Mouse (Mus musculus) liver (tissue): Measurements from ENCODE around the gene Ccdc134.

ENCODE experiments used
- DNase-seq: peaks from one replicate; pipeline ENCODE4 v3.0.0-alpha.2; 2020; ENCODE audit warnings: mixed read lengths

The Ccdc134 gene

GRCm38 (mm10) chr15:82175091-82175490 is 47.4 kb downstream of the Ccdc134 start:
- no peak for DNase-seq

- no peak for DNase-seq
Measured at GRCm38 (mm10) chr15:82177743-82178290, 50.1 kb downstream of the Ccdc134 start.

- DNase-seq = no peak
Measured at GRCm38 (mm10) chr15:82181131-82181530, 53.4 kb downstream of the Ccdc134 start.

- no peak for DNase-seq
Measured at GRCm38 (mm10) chr15:82182311-82182710, 54.6 kb downstream of the Ccdc134 start.

- DNase-seq = no peak
Measured at GRCm38 (mm10) chr15:82183596-82183995, 55.9 kb downstream of the Ccdc134 start.

GRCm38 (mm10) chr15:82184183-82184582 is 56.5 kb downstream of the Ccdc134 start:
- DNase-seq = peak; percentile 91

GRCm38 (mm10) chr15:82184656-82185055 is 56.9 kb downstream of the Ccdc134 start:
- no peak for DNase-seq

GRCm38 (mm10) chr15:82185062-82185783 is 57.5 kb downstream of the Ccdc134 start:
- DNase-seq = peak; percentile 72

GRCm38 (mm10) chr15:82186131-82186530 is 58.4 kb downstream of the Ccdc134 start:
- peak; percentile 79 for DNase-seq

- DNase-seq = peak; percentile 59
Measured at GRCm38 (mm10) chr15:82186931-82187330, 59.2 kb downstream of the Ccdc134 start.

GRCm38 (mm10) chr15:82187401-82187800 is 59.7 kb downstream of the Ccdc134 start:
- DNase-seq = no peak

GRCm38 (mm10) chr15:82187924-82188323 is 60.2 kb downstream of the Ccdc134 start:
- peak; percentile 36 for DNase-seq

GRCm38 (mm10) chr15:82188481-82189240 is 60.9 kb downstream of the Ccdc134 start:
- DNase-seq = peak; percentile 77
